Mouse (Mus musculus) heart, postnatal 25 days (tissue): Measurements from ENCODE around the gene Trcg1. TPM values are rescaled to one million over a fixed set of nuclear protein-coding genes. Genes with fewer than 3 reads are reported as not detected.

Experiments
- DNase-seq: peaks from one replicate; pipeline ENCODE4 v3.0.0; 2022; ENCODE audit warnings: low spot score
- intact Hi-C: fragments of 180-260 bp; cut with DNase I; formaldehyde crosslinking; loops from one replicate; pipeline ENCODE4 v1.15.1; 2025
- total RNA-seq, 2 experiments: library from RNA; stranded (reverse); gene quantifications; 2 replicates each; pipeline ENCODE4 v1.2.3; 2021

Gene Trcg1
- total RNA-seq, 2 experiments from 2014 or later, result not detected

GRCm38 (mm10) chr9:57259736-57260135 is 23.4 kb downstream of the Trcg1 start:
- DNase-seq, result peak; percentile 80
- intact Hi-C loops, result loop anchor here (1.0 to 5.0 kb wide), 3 partner anchors 47 to 174 kb away; no protein-coding TSS in a partner anchor

- no peak for DNase-seq
- intact Hi-C loops, result no loop called here
These were observed 24.6 kb downstream of the Trcg1 start for GRCm38 (mm10) chr9:57260940-57261339.

- peak; percentile 54 for DNase-seq
- intact Hi-C loops, result no loop called here
These were observed 25.2 kb downstream of the Trcg1 start for GRCm38 (mm10) chr9:57261516-57261912.

GRCm38 (mm10) chr9:57261913-57262794 is 25.8 kb downstream of the Trcg1 start, which contains the start of gene 1700017B05Rik:
TSS of gene 1700017B05Rik (minus strand) at chr9:57262612.
- intact Hi-C loops, result no loop called here

GRCm38 (mm10) chr9:57262795-57263684 is 26.7 kb downstream of the Trcg1 start:
- DNase-seq, result no peak

More at GRCm38 (mm10) chr9:57261913-57262794, 25.8 kb downstream of the Trcg1 start, which contains the start of gene 1700017B05Rik:
- peak; percentile 63 for DNase-seq

GRCm38 (mm10) chr9:57265125-57265524 is 28.8 kb downstream of the Trcg1 start:
- DNase-seq, result no peak
- intact Hi-C loops, result no loop called here

More at GRCm38 (mm10) chr9:57262795-57263684, 26.7 kb downstream of the Trcg1 start:
- intact Hi-C loops, result no loop called here

GRCm38 (mm10) chr9:57267421-57267820 is 31.1 kb downstream of the Trcg1 start:
- intact Hi-C loops, result no loop called here
- DNase-seq, result no peak

GRCm38 (mm10) chr9:57268078-57268477 is 31.7 kb downstream of the Trcg1 start:
- DNase-seq, result no peak

GRCm38 (mm10) chr9:57268575-57268974 is 32.2 kb downstream of the Trcg1 start:
- DNase-seq, result no peak
- intact Hi-C loops, result no loop called here

More at GRCm38 (mm10) chr9:57268078-57268477, 31.7 kb downstream of the Trcg1 start:
- intact Hi-C loops, result no loop called here

- intact Hi-C loops, result no loop called here
- no peak for DNase-seq
These were observed 33.0 kb downstream of the Trcg1 start for GRCm38 (mm10) chr9:57269384-57269783.

- intact Hi-C loops, result no loop called here
- DNase-seq, result no peak
These were observed 34.0 kb downstream of the Trcg1 start for GRCm38 (mm10) chr9:57270399-57270798.

GRCm38 (mm10) chr9:57271081-57271480 is 34.7 kb downstream of the Trcg1 start:
- DNase-seq, result no peak
- intact Hi-C loops, result no loop called here

GRCm38 (mm10) chr9:57271837-57272562 is 35.6 kb downstream of the Trcg1 start:
- DNase-seq, result no peak
- intact Hi-C loops, result no loop called here

GRCm38 (mm10) chr9:57272902-57273804 is 36.8 kb downstream of the Trcg1 start:
- intact Hi-C loops, result no loop called here
- DNase-seq, result no peak

GRCm38 (mm10) chr9:57273805-57274494 is 37.6 kb downstream of the Trcg1 start:
- intact Hi-C loops, result no loop called here
- no peak for DNase-seq

GRCm38 (mm10) chr9:57276311-57276710 is 40.0 kb downstream of the Trcg1 start:
- DNase-seq, result no peak
- intact Hi-C loops, result no loop called here

GRCm38 (mm10) chr9:57278268-57278667 is 41.9 kb downstream of the Trcg1 start:
- DNase-seq, result no peak
- intact Hi-C loops, result no loop called here

GRCm38 (mm10) chr9:57279441-57279840 is 43.1 kb downstream of the Trcg1 start:
- intact Hi-C loops, result no loop called here
- no peak for DNase-seq
